Mouse (Mus musculus) brain, adult 2 months (tissue): Measurements from ENCODE around the gene Ccdc187.

Experiments used
- DNase-seq: peaks from one replicate; pipeline ENCODE4 v3.0.0; 2011; ENCODE audit warnings: low read depth, low spot score

Gene Ccdc187

GRCm38 (mm10) chr2:26316576-26317246 is 22.4 kb upstream of the Ccdc187 start:
- peak; percentile 78 for DNase-seq

GRCm38 (mm10) chr2:26315925-26316311 is 21.6 kb upstream of the Ccdc187 start:
- peak; percentile 88 for DNase-seq

- DNase-seq: peak; percentile 89
These were observed 20.9 kb upstream of the Ccdc187 start, which contains the start of gene Gpsm1 for GRCm38 (mm10) chr2:26315072-26315924. Gpsm1 (plus strand) TSS chr2:26315515.

GRCm38 (mm10) chr2:26314281-26315071 is 20.1 kb upstream of the Ccdc187 start:
- DNase-seq: peak; percentile 98

- no peak for DNase-seq
These were observed 19.0 kb upstream of the Ccdc187 start for GRCm38 (mm10) chr2:26313394-26313793.

GRCm38 (mm10) chr2:26312812-26313211 is 18.5 kb upstream of the Ccdc187 start:
- peak; percentile 68 for DNase-seq

- peak; percentile 64 for DNase-seq
These were observed 17.6 kb upstream of the Ccdc187 start for GRCm38 (mm10) chr2:26311936-26312335.

- peak; percentile 33 for DNase-seq
These were observed 15.4 kb upstream of the Ccdc187 start for GRCm38 (mm10) chr2:26309739-26310138.

- no peak for DNase-seq
These were observed 12.3 kb upstream of the Ccdc187 start for GRCm38 (mm10) chr2:26306702-26307101.

- no peak for DNase-seq
These were observed 11.2 kb upstream of the Ccdc187 start for GRCm38 (mm10) chr2:26305555-26305954.

GRCm38 (mm10) chr2:26304711-26305110 is 10.4 kb upstream of the Ccdc187 start:
- no peak for DNase-seq

- DNase-seq: no peak
These were observed 7.7 kb upstream of the Ccdc187 start for GRCm38 (mm10) chr2:26302005-26302503.

- peak; percentile 93 for DNase-seq
These were observed 6.4 kb upstream of the Ccdc187 start for GRCm38 (mm10) chr2:26300808-26301174.

- DNase-seq: peak; percentile 73
These were observed 5.9 kb upstream of the Ccdc187 start for GRCm38 (mm10) chr2:26300161-26300807.

- peak; percentile 83 for DNase-seq
These were observed 5.0 kb upstream of the Ccdc187 start for GRCm38 (mm10) chr2:26299336-26299735.

GRCm38 (mm10) chr2:26298856-26299230 is 4.5 kb upstream of the Ccdc187 start:
- peak; percentile 77 for DNase-seq

GRCm38 (mm10) chr2:26298208-26298855 is 4.0 kb upstream of the Ccdc187 start:
- DNase-seq: peak; percentile 93

GRCm38 (mm10) chr2:26296606-26297195 is 2.3 kb upstream of the Ccdc187 start:
- peak; percentile 91 for DNase-seq

GRCm38 (mm10) chr2:26290133-26290532 is 4.2 kb downstream of the Ccdc187 start:
- peak; percentile 30 for DNase-seq

GRCm38 (mm10) chr2:26286391-26286790 is 8.0 kb downstream of the Ccdc187 start:
- DNase-seq: no peak
